Mouse (Mus musculus): ENCODE measurements around the gene Nr1h4. TPM values are rescaled to one million over a fixed set of nuclear protein-coding genes. Genes with fewer than 3 reads are reported as not detected.
A peak's percentile ranks its signal among the peaks of the same experiment; 100 is the strongest.

Nr1h4 gene
- polyA plus RNA-seq, 1 experiment, result 0.05 TPM

GRCm38 (mm10) chr10:89443115-89443622 lies 90.2 kb downstream of the Nr1h4 start:
- H3K79me3 ChIP-seq (ENCODE audit: low read depth), result peaks cover 21% of the 10 kb centered on the region
- peak overlapping the region; percentile 76 for H3ac ChIP-seq (ENCODE audit: control insufficient read depth, insufficient read length, low read depth)
- peaks cover 4% of the 10 kb centered on the region for H3K36me3 ChIP-seq (ENCODE audit: control insufficient read depth, insufficient read depth)
- peak overlapping the region; percentile 68 for H3K4me3 ChIP-seq (ENCODE audit: insufficient read depth, poor library complexity, severe bottlenecking)
- TF ChIP-seq MAX (IDR thresholded peaks at IDR 0.05) (no peak), CTCF (IDR thresholded peaks at IDR 0.05; ENCODE audit: control insufficient read depth, insufficient read depth, insufficient read length) (no peak), USF1 (IDR thresholded peaks at IDR 0.05; ENCODE audit: low read depth) (no peak), CEBPB (IDR thresholded peaks at IDR 0.05; ENCODE audit: low read depth) (no peak), MYOD1 (IDR thresholded peaks at IDR 0.05; ENCODE audit: control insufficient read depth, insufficient read length, low read depth) (no peak), FOSL1 (IDR thresholded peaks at IDR 0.05; ENCODE audit: insufficient read depth, low read length, poor library complexity, severe bottlenecking) (no peak), MYOG (IDR thresholded peaks at IDR 0.05; ENCODE audit: control insufficient read depth, extremely low read depth, insufficient read length) (no peak)
- peaks cover 49% of the 10 kb centered on the region for H3K79me2 ChIP-seq (ENCODE audit: control insufficient read depth, insufficient read depth)
- no peaks in the 10 kb centered on the region for H3K27me3 ChIP-seq (ENCODE audit: control insufficient read depth, insufficient read depth, insufficient read length)

GRCm38 (mm10) chr10:89442640-89443039 lies 90.7 kb downstream of the Nr1h4 start:
- TF ChIP-seq USF1 (IDR thresholded peaks at IDR 0.05; ENCODE audit: low read depth) (peak; percentile 71), MAX (IDR thresholded peaks at IDR 0.05) (no peak)
- H3ac ChIP-seq (ENCODE audit: control insufficient read depth, insufficient read length, low read depth), result no peak overlapping the region
- H3K36me3 ChIP-seq (ENCODE audit: control insufficient read depth, insufficient read depth), result peaks cover 9% of the 10 kb centered on the region
- H3K79me3 ChIP-seq (ENCODE audit: low read depth), result peaks cover 21% of the 10 kb centered on the region
- H3K27me3 ChIP-seq (ENCODE audit: control insufficient read depth, insufficient read depth, insufficient read length), result no peaks in the 10 kb centered on the region
- H3K79me2 ChIP-seq (ENCODE audit: control insufficient read depth, insufficient read depth), result peaks cover 55% of the 10 kb centered on the region
- peak overlapping the region; percentile 68 for H3K4me3 ChIP-seq (ENCODE audit: insufficient read depth, poor library complexity, severe bottlenecking)

- peaks cover 60% of the 10 kb centered on the region for H3K79me2 ChIP-seq (ENCODE audit: control insufficient read depth, insufficient read depth)
- H3K4me3 ChIP-seq (ENCODE audit: insufficient read depth, poor library complexity, severe bottlenecking), result no peak overlapping the region
- H3K36me3 ChIP-seq (ENCODE audit: control insufficient read depth, insufficient read depth), result peaks cover 9% of the 10 kb centered on the region
- H3K27me3 ChIP-seq (ENCODE audit: control insufficient read depth, insufficient read depth, insufficient read length), result no peaks in the 10 kb centered on the region
- H3ac ChIP-seq (ENCODE audit: control insufficient read depth, insufficient read length, low read depth), result no peak overlapping the region
- peaks cover 21% of the 10 kb centered on the region for H3K79me3 ChIP-seq (ENCODE audit: low read depth)
- no peak for TF ChIP-seq MAX (IDR thresholded peaks at IDR 0.05)
- no peak for TF ChIP-seq USF1 (IDR thresholded peaks at IDR 0.05; ENCODE audit: low read depth)
- no peak for TF ChIP-seq CTCF (IDR thresholded peaks at IDR 0.05; ENCODE audit: control insufficient read depth, insufficient read depth, insufficient read length)
- no peak for TF ChIP-seq FOSL1 (IDR thresholded peaks at IDR 0.05; ENCODE audit: insufficient read depth, low read length, poor library complexity, severe bottlenecking)
- no peak for TF ChIP-seq CEBPB (IDR thresholded peaks at IDR 0.05; ENCODE audit: low read depth)
- TF ChIP-seq MYOD1 (IDR thresholded peaks at IDR 0.05; ENCODE audit: control insufficient read depth, insufficient read length, low read depth), result no peak
- TF ChIP-seq MYOG (IDR thresholded peaks at IDR 0.05; ENCODE audit: control insufficient read depth, extremely low read depth, insufficient read length), result no peak
Measured at GRCm38 (mm10) chr10:89441961-89442360, 91.4 kb downstream of the Nr1h4 start.

GRCm38 (mm10) chr10:89439380-89439779 lies 94.0 kb downstream of the Nr1h4 start:
- TF ChIP-seq CTCF (IDR thresholded peaks at IDR 0.05; ENCODE audit: control insufficient read depth, insufficient read depth, insufficient read length), result no peak
- TF ChIP-seq MYOD1 (IDR thresholded peaks at IDR 0.05; ENCODE audit: control insufficient read depth, insufficient read length, low read depth), result no peak
- no peak for TF ChIP-seq MYOG (IDR thresholded peaks at IDR 0.05; ENCODE audit: control insufficient read depth, extremely low read depth, insufficient read length)
- TF ChIP-seq USF1 (IDR thresholded peaks at IDR 0.05; ENCODE audit: low read depth), result no peak
- no peak for TF ChIP-seq FOSL1 (IDR thresholded peaks at IDR 0.05; ENCODE audit: insufficient read depth, low read length, poor library complexity, severe bottlenecking)
- TF ChIP-seq MAX (IDR thresholded peaks at IDR 0.05), result no peak
- TF ChIP-seq CEBPB (IDR thresholded peaks at IDR 0.05; ENCODE audit: low read depth), result no peak
- Histone ChIP-seq H3ac (ENCODE audit: control insufficient read depth, insufficient read length, low read depth) (no peak overlapping the region), H3K36me3 (ENCODE audit: control insufficient read depth, insufficient read depth) (peaks cover 25% of the 10 kb centered on the region), H3K27me3 (ENCODE audit: control insufficient read depth, insufficient read depth, insufficient read length) (no peaks in the 10 kb centered on the region), H3K79me2 (ENCODE audit: control insufficient read depth, insufficient read depth) (peaks cover 60% of the 10 kb centered on the region), H3K4me3 (ENCODE audit: insufficient read depth, poor library complexity, severe bottlenecking) (no peak overlapping the region), H3K79me3 (ENCODE audit: low read depth) (peaks cover 21% of the 10 kb centered on the region)

GRCm38 (mm10) chr10:89437996-89438395 lies 95.4 kb downstream of the Nr1h4 start:
- H3K36me3 ChIP-seq (ENCODE audit: control insufficient read depth, insufficient read depth), result peaks cover 35% of the 10 kb centered on the region
- no peak overlapping the region for H3K4me3 ChIP-seq (ENCODE audit: insufficient read depth, poor library complexity, severe bottlenecking)
- peaks cover 55% of the 10 kb centered on the region for H3K79me2 ChIP-seq (ENCODE audit: control insufficient read depth, insufficient read depth)
- H3ac ChIP-seq (ENCODE audit: control insufficient read depth, insufficient read length, low read depth), result no peak overlapping the region
- TF ChIP-seq CTCF (IDR thresholded peaks at IDR 0.05; ENCODE audit: control insufficient read depth, insufficient read depth, insufficient read length) (no peak), FOSL1 (IDR thresholded peaks at IDR 0.05; ENCODE audit: insufficient read depth, low read length, poor library complexity, severe bottlenecking) (no peak), MYOG (IDR thresholded peaks at IDR 0.05; ENCODE audit: control insufficient read depth, extremely low read depth, insufficient read length) (no peak)
- peaks cover 18% of the 10 kb centered on the region for H3K79me3 ChIP-seq (ENCODE audit: low read depth)
- no peaks in the 10 kb centered on the region for H3K27me3 ChIP-seq (ENCODE audit: control insufficient read depth, insufficient read depth, insufficient read length)

GRCm38 (mm10) chr10:89437472-89437871 lies 95.9 kb downstream of the Nr1h4 start:
- H3ac ChIP-seq (ENCODE audit: control insufficient read depth, insufficient read length, low read depth), result no peak overlapping the region
- H3K36me3 ChIP-seq (ENCODE audit: control insufficient read depth, insufficient read depth), result peaks cover 39% of the 10 kb centered on the region
- TF ChIP-seq MYOG (IDR thresholded peaks at IDR 0.05; ENCODE audit: control insufficient read depth, extremely low read depth, insufficient read length), result no peak
- TF ChIP-seq CTCF (IDR thresholded peaks at IDR 0.05; ENCODE audit: control insufficient read depth, insufficient read depth, insufficient read length), result no peak
- no peak for TF ChIP-seq MAX (IDR thresholded peaks at IDR 0.05)
- no peak for TF ChIP-seq FOSL1 (IDR thresholded peaks at IDR 0.05; ENCODE audit: insufficient read depth, low read length, poor library complexity, severe bottlenecking)
- TF ChIP-seq MYOD1 (IDR thresholded peaks at IDR 0.05; ENCODE audit: control insufficient read depth, insufficient read length, low read depth), result no peak
- TF ChIP-seq USF1 (IDR thresholded peaks at IDR 0.05; ENCODE audit: low read depth), result no peak
- TF ChIP-seq CEBPB (IDR thresholded peaks at IDR 0.05; ENCODE audit: low read depth), result no peak
- no peak overlapping the region for H3K4me3 ChIP-seq (ENCODE audit: insufficient read depth, poor library complexity, severe bottlenecking)
- H3K79me3 ChIP-seq (ENCODE audit: low read depth), result peaks cover 17% of the 10 kb centered on the region
- H3K79me2 ChIP-seq (ENCODE audit: control insufficient read depth, insufficient read depth), result peaks cover 51% of the 10 kb centered on the region
- no peaks in the 10 kb centered on the region for H3K27me3 ChIP-seq (ENCODE audit: control insufficient read depth, insufficient read depth, insufficient read length)

All from C2C12 (cell line).